Mouse (Mus musculus) urinary bladder, postnatal 14 days (tissue): ENCODE results near the gene Ankmy1.

Experiments used
- DNase-seq: peaks from one replicate; pipeline ENCODE4 v3.0.0; 2021; ENCODE audit warnings: low spot score

The Ankmy1 gene

DNA sequence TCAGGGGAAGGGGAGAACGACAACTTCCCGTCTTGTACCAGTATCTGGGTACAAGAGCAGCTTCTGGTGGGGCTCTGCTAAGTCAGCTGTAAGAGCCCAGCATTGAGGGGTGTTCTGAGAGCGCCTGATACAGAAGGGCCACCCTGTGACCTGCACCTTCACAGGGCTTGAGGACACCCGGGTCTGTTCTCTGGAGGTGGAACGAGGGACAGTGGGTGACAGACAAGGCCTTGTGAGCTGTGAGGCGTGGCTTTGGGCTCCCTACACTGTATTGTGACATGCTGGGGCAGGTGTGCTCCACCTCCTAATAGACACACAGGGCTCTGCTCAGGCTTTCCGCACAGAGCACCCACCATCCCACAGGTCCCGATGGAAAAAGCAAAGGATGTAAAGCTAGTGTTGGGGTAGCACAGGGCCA lies 9.0 kb upstream of the Ankmy1 start:
- peak; percentile 44 for DNase-seq

DNA sequence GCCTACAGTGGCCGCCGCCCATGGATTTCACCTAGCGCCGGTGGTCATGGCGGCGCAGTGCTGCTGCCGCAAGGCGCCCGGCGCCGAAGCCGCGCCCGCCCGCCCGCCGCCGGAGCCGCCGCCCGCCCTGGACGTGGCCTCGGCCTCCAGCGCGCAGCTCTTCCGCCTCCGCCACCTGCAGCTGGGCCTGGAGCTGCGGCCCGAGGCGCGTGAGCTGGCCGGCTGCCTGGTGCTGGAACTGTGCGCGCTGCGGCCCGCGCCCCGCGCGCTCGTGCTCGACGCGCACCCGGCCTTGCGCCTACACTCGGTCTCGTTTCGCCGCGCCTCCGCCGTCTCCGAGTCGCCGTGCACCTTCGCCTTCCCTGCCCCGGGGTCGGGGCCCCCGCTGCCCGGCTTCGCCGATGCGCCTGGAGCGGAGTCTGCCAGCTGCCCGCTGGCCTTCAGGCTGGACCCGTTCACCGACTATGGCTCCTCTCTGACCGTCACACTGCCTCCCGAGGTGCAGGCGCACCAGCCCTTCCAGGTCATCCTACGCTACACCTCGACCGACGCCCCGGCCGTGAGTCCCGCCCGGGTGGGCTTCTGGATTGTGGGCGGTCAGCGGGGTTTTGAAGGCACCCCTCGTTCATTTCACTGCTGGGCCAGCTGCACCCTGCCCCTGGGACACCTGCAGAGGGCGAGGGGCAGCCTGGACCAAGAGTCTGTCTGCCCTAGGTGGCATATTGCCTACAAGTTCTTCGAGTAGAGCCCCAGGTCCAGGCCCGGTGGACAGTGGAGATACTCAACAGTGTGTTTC lies 8.4 kb upstream of the Ankmy1 start:
- peak; percentile 46 for DNase-seq

DNA sequence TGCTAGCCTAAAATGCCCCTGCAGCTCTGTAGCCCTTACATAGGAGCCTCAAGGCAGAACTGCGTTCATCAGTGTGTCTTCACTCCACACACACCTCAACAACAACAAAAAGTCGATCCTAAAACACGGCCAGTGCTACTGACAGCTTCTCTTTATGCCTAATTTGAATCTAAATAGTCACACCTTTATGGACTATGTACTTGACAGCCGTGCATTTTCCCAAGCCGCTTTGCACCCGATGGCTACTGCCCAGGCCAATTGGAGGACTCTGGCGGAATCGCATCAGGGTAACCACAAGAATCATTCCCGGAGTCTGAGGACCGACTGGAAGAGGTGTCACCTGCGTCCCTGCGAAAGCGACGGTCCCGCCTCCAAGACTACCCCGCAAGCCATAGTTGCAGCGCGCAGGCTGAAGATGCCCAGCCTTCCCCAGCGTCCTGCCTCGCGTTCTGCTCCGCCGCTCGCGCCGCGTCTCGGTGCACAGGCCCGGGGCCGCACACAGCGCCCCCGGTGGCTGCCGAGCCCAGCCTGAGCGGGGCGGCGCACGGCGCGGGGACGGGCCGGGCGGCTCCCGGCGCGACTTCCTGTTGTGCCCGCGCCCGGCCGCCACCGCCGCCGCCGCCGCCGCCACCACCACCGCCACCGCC lies 7.7 kb upstream of the Ankmy1 start, which contains the start of gene Rnpepl1:
Gene Rnpepl1, plus strand, starts transcription at position 545 of the 647 bp plus-strand sequence.
- DNase-seq, result peak; percentile 77

DNA sequence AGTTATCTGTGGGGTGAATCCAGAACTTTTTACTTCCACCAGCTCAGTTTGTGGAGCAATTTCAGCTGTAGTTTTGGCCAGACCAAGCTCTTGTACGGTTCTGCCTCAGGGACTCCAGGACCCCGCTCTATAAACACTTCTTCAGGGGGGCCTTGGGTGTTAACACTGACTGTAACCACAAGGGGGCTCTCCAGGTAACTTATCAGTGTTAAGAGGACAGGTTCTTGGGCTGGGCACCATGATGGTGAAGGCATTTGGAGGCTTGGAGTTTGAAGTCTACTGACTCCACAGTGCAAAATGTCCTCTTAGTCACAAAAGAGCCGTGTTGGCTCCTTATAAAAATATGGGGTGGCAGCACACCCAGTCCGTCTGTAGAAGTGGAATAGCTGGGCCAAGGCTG lies 6.4 kb upstream of the Ankmy1 start:
- no peak for DNase-seq

DNA sequence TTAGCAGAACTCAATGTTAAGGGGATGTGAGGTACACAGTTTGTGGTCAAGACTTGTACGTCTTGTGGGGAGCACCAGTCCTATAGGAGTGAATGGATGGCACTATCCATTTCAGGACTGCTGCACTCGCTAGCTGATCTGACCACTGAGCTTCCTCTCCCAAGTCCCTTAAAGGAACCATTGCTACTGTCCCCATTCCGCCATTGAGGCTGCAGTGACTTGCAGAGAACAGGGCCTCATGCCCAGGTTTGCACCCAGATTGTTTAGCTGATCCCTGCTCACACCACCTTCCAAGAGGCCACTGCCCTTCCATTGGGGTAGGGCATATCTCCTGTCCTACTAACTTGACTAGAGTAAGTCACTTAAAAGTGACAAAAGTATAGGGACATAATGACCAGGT lies 6.0 kb upstream of the Ankmy1 start:
- no peak for DNase-seq

DNA sequence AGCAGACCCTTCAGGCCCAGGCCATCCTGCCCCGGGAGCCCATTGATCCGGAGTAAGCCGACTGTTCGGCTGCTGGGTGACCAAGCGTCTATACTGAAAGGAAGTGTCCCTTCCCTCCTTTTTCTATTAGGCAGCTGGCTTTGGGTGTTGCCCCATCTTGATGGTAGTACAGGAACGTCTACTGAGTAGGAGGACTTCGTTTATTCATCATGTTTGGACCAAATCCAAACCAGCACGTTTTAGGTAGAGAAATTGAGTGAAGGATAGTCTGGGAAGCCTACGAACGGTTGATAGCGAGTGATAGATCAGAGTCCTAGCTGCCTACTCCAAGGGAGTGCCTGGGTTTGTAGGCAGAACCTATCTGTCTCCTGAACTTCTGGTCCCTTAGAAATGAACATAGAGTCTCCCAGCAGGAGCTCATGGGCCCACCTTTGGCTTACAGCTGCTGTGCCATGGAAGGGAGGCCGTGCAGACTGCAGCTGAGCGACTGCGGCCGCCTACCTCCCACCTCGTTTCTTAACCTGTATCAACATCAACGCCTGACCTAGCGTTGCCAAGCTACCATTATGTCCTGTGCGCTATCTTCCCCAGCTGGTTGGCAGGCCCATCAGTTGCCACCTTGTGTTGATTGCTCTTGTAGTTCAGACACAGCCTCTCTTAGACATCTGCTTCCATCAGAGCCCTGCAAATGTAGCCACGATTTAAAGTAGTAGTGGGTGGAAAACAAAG lies 5.1 kb upstream of the Ankmy1 start:
- no peak for DNase-seq

DNA sequence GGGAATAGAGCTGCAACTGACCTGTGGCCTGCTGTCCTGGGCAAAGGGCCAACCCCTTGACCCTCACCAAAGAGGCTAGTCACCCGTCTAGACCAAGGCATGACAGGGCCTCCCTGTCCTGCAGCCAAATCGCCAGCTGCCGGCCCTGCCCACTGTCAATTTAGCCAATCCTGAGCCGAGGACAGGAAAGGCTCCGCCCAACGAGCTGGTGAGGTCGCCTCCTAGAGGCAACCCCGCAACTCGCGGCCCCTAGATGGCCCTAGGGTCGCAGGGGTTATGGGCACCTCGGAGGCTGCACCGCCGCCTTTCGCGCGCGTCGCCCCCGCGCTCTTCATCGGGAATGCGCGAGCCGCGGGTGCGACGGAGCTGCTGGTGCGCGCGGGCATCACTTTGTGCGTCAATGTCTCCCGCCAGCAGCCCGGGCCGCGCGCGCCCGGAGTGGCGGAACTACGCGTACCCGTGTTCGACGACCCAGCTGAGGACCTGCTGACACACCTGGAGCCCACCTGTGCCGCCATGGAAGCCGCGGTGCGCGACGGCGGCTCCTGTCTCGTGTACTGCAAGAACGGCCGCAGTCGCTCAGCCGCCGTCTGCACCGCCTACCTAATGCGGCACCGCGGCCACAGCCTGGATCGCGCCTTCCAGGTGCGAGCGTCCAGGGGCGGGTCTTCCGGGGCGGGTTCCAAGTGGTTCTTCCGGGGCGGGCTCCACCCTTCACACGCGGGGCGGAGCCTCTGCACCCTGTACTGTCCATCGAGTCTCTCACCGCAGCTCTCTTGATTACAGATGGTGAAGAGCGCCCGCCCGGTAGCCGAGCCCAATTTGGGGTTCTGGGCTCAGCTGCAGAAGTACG lies 4.3 kb upstream of the Ankmy1 start, which contains the start of gene Dusp28:
Gene Dusp28, plus strand, starts transcription at position 203 of the 853 bp plus-strand sequence.
- DNase-seq, result peak; percentile 87

DNA sequence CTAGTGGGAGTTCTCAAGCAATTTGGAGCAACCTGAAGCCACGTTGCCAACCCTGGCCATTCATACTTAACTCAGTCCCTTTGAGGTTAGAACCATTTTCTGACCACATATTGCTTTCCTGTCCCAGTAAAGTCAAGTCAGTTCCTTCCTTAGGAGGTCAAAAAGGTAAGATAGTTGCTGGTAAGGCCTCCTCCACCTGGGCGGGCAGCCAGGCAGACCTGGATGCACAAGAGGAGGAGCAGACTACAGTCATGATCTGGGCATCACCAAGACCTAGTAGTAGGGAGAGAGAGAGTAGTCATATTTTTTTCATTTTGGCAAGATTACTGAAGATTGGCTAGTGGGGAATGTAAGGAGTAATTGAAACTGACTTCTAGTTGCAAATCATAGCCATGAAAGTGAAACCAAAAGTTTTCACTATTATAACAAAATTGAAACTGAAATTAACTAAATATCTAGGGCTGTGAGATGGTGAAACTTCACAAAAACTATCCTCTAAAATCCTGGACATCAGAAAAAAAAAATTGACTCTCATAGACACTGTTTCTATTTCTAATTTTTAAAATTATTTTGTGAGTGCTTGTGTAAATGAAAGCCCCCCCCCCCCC lies 3.1 kb upstream of the Ankmy1 start:
- no peak for DNase-seq

DNA sequence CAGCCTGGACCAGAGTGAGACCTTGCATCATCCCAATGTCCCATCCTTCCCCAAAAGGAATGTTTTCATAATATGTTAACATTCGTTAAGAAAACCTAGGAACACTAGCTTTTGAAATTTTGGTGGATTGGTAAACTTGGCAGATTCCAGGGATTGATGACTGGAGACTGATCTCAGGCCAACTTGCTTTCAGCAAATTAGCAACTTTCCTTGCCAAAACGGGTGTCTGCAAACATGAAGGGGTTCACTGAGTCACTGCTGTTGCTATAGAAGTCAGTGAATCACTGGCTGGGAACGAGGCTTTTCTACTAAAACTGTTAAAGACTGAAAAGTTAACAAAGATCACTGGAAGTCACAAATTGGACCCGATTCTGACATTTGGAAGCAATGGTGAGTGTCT lies 921 bp upstream of the Ankmy1 start:
- DNase-seq, result no peak

DNA sequence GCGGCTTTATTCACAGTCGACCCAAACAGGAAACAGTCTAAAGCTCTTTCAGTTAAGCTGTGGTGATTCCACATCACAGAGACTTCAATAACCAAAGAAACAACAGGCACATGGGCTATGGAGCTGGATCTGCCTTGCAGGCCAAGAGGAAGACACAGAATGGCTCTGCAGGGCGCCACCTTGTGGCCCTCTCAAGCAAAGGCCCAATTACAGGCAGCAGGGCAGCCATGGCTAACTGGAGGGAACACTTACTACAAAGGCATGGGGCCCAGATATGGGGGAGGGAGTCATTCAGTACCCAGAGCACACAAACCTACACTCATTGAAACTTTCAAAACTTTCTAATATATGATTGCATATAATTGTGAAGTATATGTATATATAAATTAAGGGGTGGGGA lies 7.6 kb downstream of the Ankmy1 start:
- DNase-seq, result peak; percentile 64

DNA sequence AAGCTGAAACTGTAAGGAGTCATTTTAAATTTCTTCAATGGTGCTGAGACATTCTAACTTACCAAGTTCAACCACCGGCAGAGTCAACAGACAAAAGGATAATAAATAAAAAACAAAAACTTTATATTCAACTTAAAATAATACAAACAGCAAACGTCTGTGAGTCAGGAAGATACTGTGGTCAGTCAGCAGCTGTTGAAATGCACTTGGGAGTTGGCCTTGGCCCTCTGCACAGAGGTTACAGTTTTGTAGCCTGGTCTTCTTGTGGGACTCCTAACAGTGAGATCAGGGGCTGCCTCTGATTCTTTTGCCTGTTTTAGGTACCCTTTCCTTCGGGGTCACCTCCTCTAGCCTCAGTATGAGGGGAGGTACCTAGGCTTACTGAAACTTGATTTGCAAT lies 8.8 kb downstream of the Ankmy1 start:
- no peak for DNase-seq

DNA sequence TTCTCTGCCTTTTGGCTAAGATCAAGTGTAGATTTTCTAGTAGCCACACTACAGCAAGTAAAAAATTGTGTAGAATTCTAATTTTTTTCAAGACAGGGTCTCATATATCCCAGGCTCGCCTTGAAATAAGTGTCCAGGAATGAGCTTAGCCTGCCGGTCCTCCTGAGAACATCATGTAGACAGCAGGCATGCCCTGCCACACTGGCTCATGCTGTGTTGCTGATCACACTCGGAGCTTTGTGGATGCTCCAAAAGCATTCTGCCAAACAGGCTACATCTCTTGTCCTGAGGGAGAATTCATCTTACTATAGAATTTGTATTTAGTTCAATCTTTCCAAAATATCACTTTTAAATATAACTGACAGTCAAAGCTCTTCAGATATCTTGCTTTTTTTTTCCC lies 9.9 kb downstream of the Ankmy1 start:
- no peak for DNase-seq

DNA sequence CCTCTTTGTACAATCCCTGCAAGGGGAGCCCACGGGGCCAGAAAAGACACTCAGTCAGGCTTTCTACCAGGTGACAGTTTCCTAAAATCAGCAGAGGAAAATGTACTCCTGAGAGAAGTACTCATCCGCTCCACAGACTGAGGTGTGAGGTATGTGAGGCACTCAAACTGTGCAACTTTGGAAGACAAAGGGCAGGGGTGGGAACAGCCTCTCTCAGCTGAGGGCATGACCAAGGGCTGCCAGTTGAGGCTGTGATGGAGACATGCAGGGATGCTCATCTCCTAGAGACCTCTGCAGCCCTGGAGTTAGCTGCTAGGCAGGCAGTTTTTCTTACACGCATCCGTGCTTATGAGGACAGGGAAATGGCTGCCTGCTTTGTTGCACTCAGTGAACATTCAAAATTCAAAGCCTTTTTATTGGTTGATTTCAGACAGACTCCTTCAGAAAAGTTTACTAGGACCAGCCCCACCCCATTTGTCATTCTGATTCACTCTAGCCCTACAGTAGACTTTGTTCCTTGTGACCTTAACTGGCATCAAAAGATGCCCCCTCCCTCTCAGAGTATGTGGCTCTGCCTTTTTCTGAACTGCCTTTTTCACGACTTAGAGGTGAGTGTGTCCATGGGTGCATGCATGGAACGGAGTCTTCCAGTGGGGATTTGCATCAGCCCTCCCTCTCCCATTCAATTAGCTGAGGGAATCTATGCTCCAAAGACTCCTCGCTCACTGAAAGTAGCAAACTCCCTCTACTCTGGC lies 13.6 kb downstream of the Ankmy1 start:
- DNase-seq, result no peak

DNA sequence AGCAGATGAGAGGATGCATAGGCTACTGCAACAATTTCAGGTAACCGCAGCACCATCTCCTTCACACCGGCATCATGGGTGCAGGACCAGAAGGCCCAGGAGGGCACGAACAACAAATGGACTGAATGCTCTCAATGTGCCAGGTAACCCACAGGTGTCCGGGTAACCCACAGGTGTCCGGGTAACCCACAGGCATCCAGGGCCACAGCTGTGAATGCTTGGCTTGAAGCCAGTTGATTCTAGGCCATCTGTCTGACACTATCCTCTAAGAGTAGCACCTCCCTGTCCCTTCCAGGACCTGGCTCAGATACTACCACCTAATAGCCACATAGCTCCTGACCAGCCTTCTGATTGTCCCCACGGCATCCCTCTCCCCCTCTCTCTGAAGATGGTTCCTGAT lies 20.7 kb downstream of the Ankmy1 start:
- no peak for DNase-seq

DNA sequence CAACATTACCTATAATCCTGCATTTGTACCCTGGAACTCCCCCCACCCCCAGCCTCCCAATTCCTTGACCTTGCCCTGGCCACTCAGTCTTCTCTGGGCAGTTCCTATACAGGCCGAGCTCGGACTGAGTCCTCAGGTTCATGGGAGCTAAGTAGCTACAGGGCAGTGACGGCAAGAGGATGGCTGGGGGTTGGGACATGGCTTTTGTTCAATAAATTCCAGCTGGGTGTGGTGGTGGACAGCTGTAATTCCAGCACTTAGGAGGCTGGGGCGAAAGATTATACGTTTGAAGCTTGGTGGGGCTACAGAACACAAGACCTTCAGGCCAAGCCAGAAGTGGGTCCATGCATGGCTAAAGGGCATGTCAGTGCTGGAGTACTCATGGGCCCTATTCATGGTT lies 22.6 kb downstream of the Ankmy1 start:
- no peak for DNase-seq

DNA sequence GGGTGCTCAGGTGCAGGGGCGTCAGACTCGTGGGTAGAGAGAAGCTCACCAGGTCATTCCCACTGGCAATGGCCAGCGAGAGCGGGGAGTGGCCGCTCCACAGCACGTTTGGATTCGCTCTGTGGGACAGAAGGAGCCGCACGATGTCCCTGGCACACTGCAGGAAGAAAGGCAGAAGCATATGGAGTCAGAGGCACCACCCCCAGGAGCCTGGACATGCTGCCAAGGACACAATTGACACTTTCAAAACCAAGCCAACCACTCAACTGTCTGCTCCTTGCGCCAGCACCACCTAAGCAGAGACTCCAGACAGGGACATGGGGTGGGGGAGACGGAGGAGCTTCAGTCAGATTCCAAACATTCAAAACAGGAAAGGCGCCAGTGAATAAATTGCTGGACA lies 23.4 kb downstream of the Ankmy1 start:
- no peak for DNase-seq

DNA sequence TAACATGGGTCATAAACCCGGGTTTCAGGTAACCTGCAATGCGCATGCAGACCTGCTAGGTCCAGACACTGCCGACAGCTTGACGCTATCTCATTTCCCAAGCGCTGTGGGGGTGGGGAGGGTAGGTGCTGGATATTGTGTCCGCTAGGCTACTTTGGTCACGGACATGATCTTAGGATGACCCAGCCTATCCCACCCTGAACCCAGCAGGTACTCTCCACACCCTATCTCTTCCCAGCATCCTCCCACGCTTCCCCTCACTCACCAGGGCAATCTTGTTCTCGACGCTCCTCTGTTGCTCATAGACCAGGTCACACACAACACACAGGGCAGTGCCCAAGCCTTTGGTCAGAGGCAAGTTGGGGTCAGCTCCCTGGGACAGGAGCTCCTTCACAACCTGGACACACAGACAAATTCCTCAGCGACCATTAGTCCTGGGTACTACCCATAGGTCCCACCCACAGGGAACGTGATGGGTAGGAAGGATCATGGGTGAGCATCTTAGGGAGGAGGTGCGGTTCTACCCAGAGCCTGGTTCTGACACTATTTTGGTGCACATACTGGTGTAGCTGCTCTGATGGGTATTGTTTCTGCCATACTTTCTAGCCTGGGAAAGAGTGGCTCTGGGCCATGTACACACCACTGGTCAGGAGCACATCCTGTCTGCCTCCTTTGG lies 24.5 kb downstream of the Ankmy1 start:
- DNase-seq, result no peak

DNA sequence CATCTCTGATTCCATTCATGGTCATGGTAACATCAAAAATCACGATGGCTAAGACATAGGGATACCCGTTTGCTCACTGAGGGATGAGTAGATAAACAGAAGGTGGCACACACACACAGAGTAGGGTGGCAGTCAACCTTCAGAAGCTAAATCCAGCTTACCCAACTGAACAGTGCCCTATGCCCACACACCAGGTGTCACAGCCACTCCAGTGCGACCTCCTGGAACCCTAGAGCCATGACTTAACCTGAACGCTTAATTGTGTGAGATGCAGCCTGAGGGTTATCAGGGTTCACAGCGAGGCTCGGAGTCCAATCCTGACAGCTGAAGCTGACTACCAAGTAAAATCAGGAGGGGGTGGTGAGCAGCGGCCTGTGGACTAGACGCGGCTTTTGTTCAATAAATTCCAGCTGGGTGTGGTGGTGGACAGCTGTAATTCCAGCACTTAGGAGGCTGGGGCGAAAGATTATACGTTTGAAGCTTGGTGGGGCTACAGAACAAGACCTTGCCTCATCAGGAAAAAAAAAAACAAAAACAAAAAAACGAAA lies 25.2 kb downstream of the Ankmy1 start:
- DNase-seq, result no peak

DNA sequence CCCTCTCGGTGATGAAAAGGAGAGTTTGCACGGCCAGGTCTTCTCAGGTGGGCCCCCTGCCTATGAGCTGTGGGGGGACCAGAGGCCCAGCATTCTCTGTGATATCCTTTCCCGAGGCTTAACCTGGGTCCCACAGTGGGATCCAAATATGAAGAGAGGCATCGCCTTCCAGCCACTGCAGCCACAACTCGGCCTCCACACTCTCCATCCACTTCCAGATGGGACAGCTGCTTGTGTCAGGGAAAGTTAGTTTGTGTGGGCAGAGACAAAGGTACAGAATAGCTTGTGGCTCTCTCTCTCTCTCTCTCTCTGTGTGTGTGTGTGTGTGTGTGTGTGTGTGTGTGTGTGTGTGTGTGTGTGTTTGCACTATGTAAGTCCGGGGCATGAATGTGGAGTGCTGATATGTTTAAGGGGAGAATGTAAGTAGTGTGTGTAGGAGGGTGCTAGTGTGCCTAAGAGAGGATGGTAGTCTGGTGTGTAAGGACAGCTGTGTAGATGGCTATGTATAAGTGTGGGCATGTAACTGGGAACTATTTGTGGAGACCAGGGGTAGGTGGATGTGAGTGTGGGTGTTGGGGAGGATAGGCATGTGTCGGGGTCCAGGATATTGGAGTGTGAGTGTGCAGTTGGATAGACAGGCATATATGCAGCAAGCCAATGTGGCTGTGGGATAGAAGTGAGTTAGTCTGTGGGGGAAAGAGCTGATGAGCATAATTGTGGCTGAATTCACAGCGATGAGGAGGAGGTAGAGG lies 27.2 kb downstream of the Ankmy1 start:
- DNase-seq, result no peak
